Mouse (Mus musculus) CD4-positive, CD25-positive, alpha-beta regulatory T cell (primary cell): Measurements from ENCODE around the gene Coasy. TPM values are rescaled to one million over a fixed set of nuclear protein-coding genes. Genes with fewer than 3 reads are reported as not detected.

ENCODE experiments used
- polyA plus RNA-seq: library from polyadenylated mRNA; unstranded; fragments of 100-300 nt; shearing (Covaris generic); gene quantifications from one replicate; pipeline ENCODE4 v1.2.1, GENCODE M21; 2017

Coasy gene
- polyA plus RNA-seq: 38.4 TPM

DNA sequence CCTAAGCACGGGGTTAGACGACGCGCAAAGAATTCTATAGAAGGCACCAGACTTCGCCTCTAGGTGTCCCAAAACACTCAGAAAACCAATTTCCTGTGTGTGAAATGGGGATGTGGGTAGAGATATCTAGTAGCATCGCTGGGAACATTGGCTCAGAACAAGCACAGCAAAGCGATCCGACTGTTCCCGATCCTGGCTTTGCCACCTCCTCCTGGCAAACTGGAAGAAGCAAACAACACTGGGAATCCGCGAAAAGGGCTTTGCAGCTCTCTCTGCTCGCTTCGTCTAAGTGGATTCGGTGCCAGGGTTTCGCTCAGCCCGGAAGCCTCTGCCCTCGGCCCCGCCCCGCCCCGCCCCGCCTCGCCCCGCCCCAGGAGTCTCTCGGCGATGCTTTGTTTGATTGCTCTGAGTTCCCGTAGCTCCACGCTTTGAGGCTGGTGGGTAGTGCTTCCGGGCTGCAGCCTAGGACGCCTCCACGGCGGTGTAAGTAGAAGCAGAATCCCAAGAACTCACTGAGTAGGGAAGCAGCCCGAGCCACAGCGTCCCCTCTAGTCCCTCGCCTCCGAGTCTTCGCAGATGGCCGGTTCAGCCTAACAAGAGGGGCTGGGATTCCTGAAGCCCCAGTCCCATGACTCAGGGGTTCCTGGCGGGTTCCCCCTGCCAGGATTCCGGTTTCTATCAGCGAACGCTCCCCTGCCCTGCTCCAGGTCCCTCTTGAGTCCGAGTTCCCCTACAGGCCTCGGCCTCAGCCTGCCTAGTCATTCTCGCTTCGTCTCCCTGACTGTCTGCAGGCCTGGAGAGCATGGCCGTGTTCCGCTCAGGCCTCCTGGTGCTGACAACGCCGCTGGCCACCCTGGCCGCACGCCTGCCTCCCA, at the start of gene Coasy:
Gene Coasy, plus strand, starts transcription at position 358 of the 875 bp plus-strand sequence.

DNA sequence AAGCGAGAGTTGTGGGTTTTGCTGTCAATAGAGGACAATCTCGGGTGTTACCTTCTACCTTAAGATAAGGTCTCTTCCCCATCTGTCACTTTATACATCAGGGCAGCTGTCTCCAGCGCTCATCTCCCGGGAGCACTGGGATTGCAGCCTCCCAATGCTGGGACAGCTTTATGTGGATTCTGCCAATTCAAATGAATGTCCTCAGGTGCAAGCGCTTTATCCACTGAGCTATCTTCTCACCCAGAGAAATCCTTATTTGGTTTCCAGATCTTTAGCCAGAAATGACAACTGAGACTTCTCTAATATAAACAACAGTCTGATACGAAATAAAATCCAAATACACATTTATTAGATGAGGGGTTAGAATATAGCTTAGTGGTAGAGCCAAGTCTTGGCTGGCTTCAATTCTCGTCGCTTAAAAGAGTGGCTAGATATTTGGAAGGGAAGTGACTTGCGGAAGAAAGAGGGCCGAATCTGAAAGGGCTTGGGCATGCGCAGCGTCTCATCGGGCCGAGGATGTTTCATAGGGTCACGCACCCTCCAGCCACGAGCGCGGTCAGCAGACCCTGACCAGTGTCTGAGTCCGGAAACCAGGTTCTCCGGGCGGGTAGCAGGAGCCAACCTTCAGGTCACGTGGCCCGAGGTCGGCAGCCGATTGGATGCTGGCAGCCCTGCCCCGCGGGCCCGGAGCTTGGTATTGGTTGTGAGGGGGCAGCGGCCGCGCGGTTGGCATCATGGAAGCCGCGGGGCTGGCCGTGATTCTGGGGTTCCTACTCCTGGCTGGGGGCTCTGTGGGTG, 12.8 kb upstream of the Coasy start, which contains the start of gene Naglu:
Gene Naglu, plus strand, starts transcription at position 622 of the 798 bp plus-strand sequence.

DNA sequence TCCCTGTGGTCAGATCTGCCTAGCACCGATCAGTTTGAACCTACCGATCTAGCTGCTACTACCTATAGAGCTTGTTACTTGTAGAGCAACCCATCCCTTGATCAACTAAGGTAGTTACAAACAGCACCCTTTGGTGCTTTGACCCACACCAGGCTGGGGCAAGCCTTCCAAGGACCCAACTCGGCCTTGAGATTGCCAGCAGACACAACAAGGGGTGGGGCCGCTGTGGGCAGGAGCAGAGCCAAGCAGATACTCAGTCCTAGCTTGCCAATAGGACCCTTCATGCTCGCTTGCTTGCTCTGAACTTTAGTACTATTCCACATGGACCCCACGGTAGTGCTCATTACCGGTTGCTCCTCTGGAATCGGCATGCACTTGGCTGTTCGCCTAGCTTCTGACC, 4.2 kb upstream of the Coasy start, which contains the start of gene Hsd17b1:
Gene Hsd17b1, plus strand, starts transcription at position 291 of the 400 bp plus-strand sequence.

DNA sequence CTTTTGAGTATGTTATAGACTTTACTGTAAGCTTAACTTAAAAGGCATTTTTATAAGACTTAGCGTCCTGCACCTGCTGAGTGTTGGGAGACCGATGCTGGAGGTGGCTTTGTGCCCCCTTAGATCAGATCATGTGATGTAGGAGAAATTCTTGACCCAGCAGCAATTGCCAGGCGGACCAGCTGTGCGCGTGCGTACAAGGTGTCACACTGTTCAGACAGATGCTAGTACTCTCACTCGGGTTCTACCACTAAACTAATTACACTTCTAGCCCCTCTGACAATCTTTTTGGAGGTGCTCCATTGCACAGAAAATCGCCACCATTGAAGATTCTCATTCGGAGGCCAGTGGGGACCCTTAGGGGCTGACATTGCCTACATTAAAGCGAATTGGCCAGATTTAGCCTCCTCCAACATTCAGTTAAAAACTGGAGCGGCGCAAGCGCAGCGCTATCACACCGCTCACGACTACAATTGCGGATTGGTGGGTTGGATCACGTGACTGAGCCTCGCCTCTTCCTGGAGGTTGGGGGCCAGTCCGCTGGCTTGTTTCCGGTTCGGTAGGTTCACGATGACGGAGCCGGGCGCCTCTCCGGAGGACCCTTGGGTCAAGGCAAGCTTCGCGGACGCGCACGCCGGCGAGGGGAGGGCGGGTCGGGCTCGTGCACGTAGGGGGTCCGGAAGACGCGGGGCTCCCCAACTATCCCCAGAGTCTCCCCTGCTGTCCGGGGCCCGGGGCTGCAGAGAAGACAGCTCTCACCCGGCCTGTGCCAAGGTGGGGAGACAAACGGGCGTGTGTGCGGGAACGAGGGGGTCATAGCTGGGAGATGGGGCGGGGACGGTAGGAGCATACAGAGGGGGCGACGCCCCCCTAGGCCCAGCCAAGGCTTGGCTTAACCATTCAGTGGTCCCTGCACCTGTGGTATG, 4.7 kb downstream of the Coasy start, which contains the start of gene Mlx:
Gene Mlx, plus strand, starts transcription at position 522 of the 926 bp plus-strand sequence.

DNA sequence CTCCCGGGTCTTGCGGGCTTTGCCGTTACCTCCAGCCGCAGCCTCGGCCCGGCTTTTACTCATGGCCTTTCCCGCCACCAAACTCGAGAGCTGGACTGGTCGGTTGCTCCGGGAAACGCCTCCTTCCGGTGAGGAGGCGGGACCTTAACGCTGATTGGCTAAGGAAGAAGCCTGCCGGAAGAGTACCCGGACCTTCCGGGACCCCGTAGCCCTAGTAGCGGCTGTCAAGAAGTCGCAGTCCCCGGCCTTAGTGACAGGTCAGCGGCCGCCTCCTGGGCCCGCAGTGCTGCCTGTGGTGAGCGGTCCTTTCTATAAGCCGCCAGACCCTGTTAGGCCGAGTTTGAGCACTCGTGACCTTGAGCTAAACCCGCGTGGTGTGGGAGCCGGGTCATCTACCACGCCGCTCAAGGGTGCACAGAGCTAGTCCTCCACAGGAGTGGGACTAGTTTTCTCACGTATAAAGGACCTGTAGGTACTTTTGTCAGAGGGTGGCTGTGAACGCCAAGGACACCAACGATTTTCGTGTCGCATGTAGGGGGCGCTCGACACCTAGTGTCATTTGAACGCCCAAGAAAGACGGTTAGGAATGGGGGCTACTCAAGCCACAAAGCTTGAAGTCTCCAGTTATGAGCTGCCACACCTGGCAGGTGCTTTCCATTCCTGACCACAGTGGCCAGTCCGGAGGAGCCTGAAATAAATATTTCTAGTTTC, 13.1 kb downstream of the Coasy start, which contains the start of gene Psmc3ip:
Gene Psmc3ip, minus strand, starts transcription at position 123 of the 711 bp plus-strand sequence.

DNA sequence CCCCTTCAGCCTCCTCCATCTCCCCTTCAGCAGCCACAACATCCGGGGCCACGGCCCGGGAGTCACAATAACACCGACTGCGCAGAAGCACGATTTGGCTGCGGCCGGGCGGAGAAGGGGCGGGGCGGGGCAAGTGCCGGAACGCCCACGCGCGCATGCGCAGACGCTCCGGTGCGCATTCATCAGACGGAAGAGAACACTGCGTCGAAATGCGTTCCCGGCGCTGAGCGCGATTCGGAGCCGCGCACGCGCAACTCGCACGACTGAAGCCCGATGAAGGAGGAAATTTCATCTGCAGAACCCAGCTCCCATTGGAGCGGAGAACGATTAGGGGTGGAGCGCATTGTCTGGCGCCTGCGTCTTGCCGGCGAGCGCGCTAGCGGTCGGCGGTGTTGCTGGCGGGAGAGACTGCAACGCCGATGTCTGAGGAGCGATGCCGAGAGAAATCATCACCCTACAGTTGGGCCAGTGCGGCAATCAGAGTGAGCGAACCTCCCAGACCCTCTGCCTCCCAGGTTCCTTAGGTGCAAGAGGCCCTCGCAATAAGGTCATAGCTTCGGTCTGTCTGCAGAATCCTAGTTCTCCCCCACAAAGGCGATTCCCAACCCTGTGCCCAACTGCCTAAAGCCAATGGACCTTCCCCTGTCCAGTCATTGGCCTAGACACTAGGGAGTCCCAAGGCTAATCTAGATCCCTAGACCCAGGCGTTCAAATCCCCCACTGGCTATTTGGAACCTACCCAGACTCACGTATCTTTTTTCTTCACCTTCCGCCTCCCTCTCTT, 37.6 kb downstream of the Coasy start, which contains the start of the genes Retreg3 and Tubg1:
Gene Retreg3, minus strand, starts transcription at position 133 of the 784 bp plus-strand sequence.
Gene Tubg1, plus strand, starts transcription at position 178 of the 784 bp plus-strand sequence.

Other genes starting within 250 kb of the Coasy start
- 186 TPM for gene Stat5b, start 231.8 kb upstream of the Coasy start, polyA plus RNA-seq
- gene Stat5a, start 223.2 kb upstream of the Coasy start, polyA plus RNA-seq: 108 TPM
- gene Stat3, start 143.0 kb upstream of the Coasy start, polyA plus RNA-seq: 233 TPM
- 0.53 TPM for gene Cavin1, start 111.7 kb upstream of the Coasy start, polyA plus RNA-seq
- 15.1 TPM for gene Atp6v0a1, start 73.1 kb upstream of the Coasy start, polyA plus RNA-seq
- 35.3 TPM for gene Naglu, start 12.6 kb upstream of the Coasy start, polyA plus RNA-seq
- gene Hsd17b1, start 4.2 kb upstream of the Coasy start, polyA plus RNA-seq: 0.74 TPM
- gene Mlx, start 4.7 kb downstream of the Coasy start, polyA plus RNA-seq: 94.3 TPM
- gene Psmc3ip, start 12.9 kb downstream of the Coasy start, polyA plus RNA-seq: 6.8 TPM
- gene Retreg3, start 37.3 kb downstream of the Coasy start, polyA plus RNA-seq: 80.5 TPM
- gene Tubg1, start 37.4 kb downstream of the Coasy start, polyA plus RNA-seq: 40.0 TPM
- 2.2 TPM for gene Tubg2, start 73.3 kb downstream of the Coasy start, polyA plus RNA-seq
- gene Cntnap1, start 88.0 kb downstream of the Coasy start, polyA plus RNA-seq: 0.06 TPM
- gene Plekhh3, start 88.8 kb downstream of the Coasy start, polyA plus RNA-seq: 0.25 TPM
- gene Ccr10, start 92.9 kb downstream of the Coasy start, polyA plus RNA-seq: 2.5 TPM
- 71.6 TPM for gene Ezh1, start 143.9 kb downstream of the Coasy start, polyA plus RNA-seq
- 0.41 TPM for gene Ramp2, start 163.5 kb downstream of the Coasy start, polyA plus RNA-seq
- gene Vps25, start 171.1 kb downstream of the Coasy start, polyA plus RNA-seq: 158 TPM
- gene Wnk4, start 178.0 kb downstream of the Coasy start, polyA plus RNA-seq: 5.8 TPM
- 0.54 TPM for gene Cntd1, start 196.4 kb downstream of the Coasy start, polyA plus RNA-seq
- gene Coa3, start 196.5 kb downstream of the Coasy start, polyA plus RNA-seq: 112 TPM
- gene Becn1, start 219.7 kb downstream of the Coasy start, polyA plus RNA-seq: 207 TPM
- gene Psme3, start 233.6 kb downstream of the Coasy start, polyA plus RNA-seq: 186 TPM
- 3.6 TPM for gene Aoc2, start 242.5 kb downstream of the Coasy start, polyA plus RNA-seq
- gene Aoc3, start 248.0 kb downstream of the Coasy start, polyA plus RNA-seq: not detected